Mouse (Mus musculus) hindbrain, embryonic 16.5 days (tissue): ENCODE measurements at regions not wholly inside any gene's neighbourhood (a gene's known extent, or its start where the extent isn't known, plus 50 kb on each side); places are given as distances from the start of the nearest gene placed in this dataset.

Experiments
- ATAC-seq: fragments of 200-750 bp; cut with Nextera tagmentation; 2 replicates; pipeline ENCODE4 v1.8.0; 2017; ENCODE audit warnings: moderate TSS enrichment, moderate library complexity
- H3K27ac ChIP-seq: fragments of 300-500 bp; sonication (generic); 2 replicates; pipeline ENCODE4 v1.5.1; 2014; ENCODE audit warnings: low read depth, mild to moderate bottlenecking, control low read depth, low read length, moderate library complexity
- H3K27me3 ChIP-seq: fragments of 300-500 bp; sonication (generic); replicated peaks from 2 replicates; pipeline ENCODE4 v1.6.1; 2014; ENCODE audit warnings: low read length; ENCODE audit not compliant: control insufficient read depth, insufficient read depth
- H3K36me3 ChIP-seq: fragments of 300-500 bp; sonication (generic); 2 replicates; pipeline ENCODE4 v1.6.1; 2014; ENCODE audit warnings: mild to moderate bottlenecking, low read length, moderate library complexity, mixed read lengths; ENCODE audit not compliant: control insufficient read depth, insufficient read depth
- H3K4me1 ChIP-seq: fragments of 300-500 bp; sonication (generic); 2 replicates; pipeline ENCODE4 v1.6.1; 2014; ENCODE audit warnings: low read depth, low read length; ENCODE audit not compliant: control insufficient read depth, insufficient read depth
- H3K4me2 ChIP-seq: fragments of 300-500 bp; sonication (generic); 2 replicates; pipeline ENCODE4 v1.6.1; 2014; ENCODE audit warnings: mild to moderate bottlenecking, low read length, control low read depth, moderate library complexity
- H3K4me3 ChIP-seq: fragments of 300-500 bp; sonication (generic); 2 replicates; pipeline ENCODE4 v1.5.1; 2014; ENCODE audit warnings: mild to moderate bottlenecking, low read length, control low read depth, moderate library complexity
- H3K9ac ChIP-seq: fragments of 300-500 bp; sonication (generic); 2 replicates; pipeline ENCODE4 v1.6.1; 2014; ENCODE audit warnings: low read depth, mild to moderate bottlenecking, control low read depth, low read length, moderate library complexity
- H3K9me3 ChIP-seq: fragments of 300-500 bp; sonication (generic); 2 replicates; pipeline ENCODE4 v1.6.1; 2014; ENCODE audit warnings: mild to moderate bottlenecking, low read length, moderate library complexity; ENCODE audit not compliant: control insufficient read depth
- WGBS: fragments of 180-500 bp; shearing (Covaris S2); extraction: QIAGEN DNeasy Blood & Tissue Kit; methylation state at CpG from one replicate; pipeline ENCODE4 v1.1.7; 2014; 5-methylcytosine and 5-hydroxymethylcytosine counted together

- no peaks in the 10 kb centered on the region for H3K9me3 ChIP-seq
- WGBS: 72% methylated on average over 7 of the region's 7 CpGs
- H3K4me3 ChIP-seq: no peak overlapping the region
- no peak overlapping the region for H3K27ac ChIP-seq
- no peaks in the 10 kb centered on the region for H3K27me3 ChIP-seq
- no peak for ATAC-seq
- peaks cover 12% of the 10 kb centered on the region for H3K4me1 ChIP-seq
- H3K4me2 ChIP-seq: no peak overlapping the region
- no peaks in the 10 kb centered on the region for H3K36me3 ChIP-seq
- H3K9ac ChIP-seq: no peak overlapping the region
Measured at GRCm38 (mm10) chr3:52193026-52193425, 75.1 kb upstream of the Foxo1 start.

GRCm38 (mm10) chr3:52194216-52194615 is 73.9 kb upstream of the Foxo1 start:
- 90% methylated on average over 10 of the region's 10 CpGs for WGBS
- ATAC-seq: no peak
- H3K4me3 ChIP-seq: no peak overlapping the region

GRCm38 (mm10) chr3:52195486-52195885 is 72.7 kb upstream of the Foxo1 start:
- H3K4me3 ChIP-seq: no peak overlapping the region
- H3K9me3 ChIP-seq: no peaks in the 10 kb centered on the region
- 74% methylated on average over 3 of the region's 3 CpGs for WGBS
- H3K27me3 ChIP-seq: no peaks in the 10 kb centered on the region
- no peaks in the 10 kb centered on the region for H3K36me3 ChIP-seq
- peaks cover 12% of the 10 kb centered on the region for H3K4me1 ChIP-seq
- no peak overlapping the region for H3K27ac ChIP-seq
- ATAC-seq: no peak
- peak overlapping the region; percentile 81 for H3K9ac ChIP-seq
- peak overlapping the region; percentile 92 for H3K4me2 ChIP-seq

More at GRCm38 (mm10) chr3:52194216-52194615, 73.9 kb upstream of the Foxo1 start:
- H3K9ac ChIP-seq: no peak overlapping the region
- H3K36me3 ChIP-seq: no peaks in the 10 kb centered on the region
- H3K27ac ChIP-seq: no peak overlapping the region
- no peaks in the 10 kb centered on the region for H3K27me3 ChIP-seq
- peaks cover 12% of the 10 kb centered on the region for H3K4me1 ChIP-seq
- H3K4me2 ChIP-seq: no peak overlapping the region
- no peaks in the 10 kb centered on the region for H3K9me3 ChIP-seq

- peak overlapping the region; percentile 92 for H3K4me2 ChIP-seq
- no peaks in the 10 kb centered on the region for H3K36me3 ChIP-seq
- WGBS: 2% methylated on average over 30 of the region's 39 CpGs
- no peaks in the 10 kb centered on the region for H3K27me3 ChIP-seq
- H3K9ac ChIP-seq: peak overlapping the region; percentile 81
- H3K9me3 ChIP-seq: no peaks in the 10 kb centered on the region
- H3K4me1 ChIP-seq: peaks cover 12% of the 10 kb centered on the region
- H3K27ac ChIP-seq: peak overlapping the region; percentile 84
- peak overlapping the region; percentile 48 for H3K4me3 ChIP-seq
- ATAC-seq: peak; percentile 82
Measured at GRCm38 (mm10) chr3:52196047-52196935, 71.8 kb upstream of the Foxo1 start.

- Histone ChIP-seq H3K4me2 (peak overlapping the region; percentile 92), H3K36me3 (no peaks in the 10 kb centered on the region), H3K9ac (peak overlapping the region; percentile 63), H3K27ac (peak overlapping the region; percentile 84), H3K4me1 (peaks cover 12% of the 10 kb centered on the region), H3K9me3 (no peaks in the 10 kb centered on the region), H3K4me3 (peak overlapping the region; percentile 48; the same call in 1 of the 2 replicates), H3K27me3 (no peaks in the 10 kb centered on the region)
- 51% methylated on average over 2 of the region's 2 CpGs for WGBS
- no peak for ATAC-seq
Measured at GRCm38 (mm10) chr3:52196936-52197246, 71.2 kb upstream of the Foxo1 start.

GRCm38 (mm10) chr3:52197982-52198750 is 70.0 kb upstream of the Foxo1 start:
- Histone ChIP-seq H3K36me3 (no peaks in the 10 kb centered on the region), H3K27ac (peak overlapping the region; percentile 16; the same call in 1 of the 2 replicates), H3K4me3 (no peak overlapping the region), H3K27me3 (no peaks in the 10 kb centered on the region), H3K9me3 (no peaks in the 10 kb centered on the region), H3K4me1 (peaks cover 12% of the 10 kb centered on the region), H3K4me2 (peak overlapping the region; percentile 24), H3K9ac (peak overlapping the region; percentile 9; the same call in 1 of the 2 replicates)
- 0 out of 2 replicates have a peak, but pooled peaks have one; percentile 19 for ATAC-seq
- WGBS: 71% methylated on average over 23 of the region's 23 CpGs

GRCm38 (mm10) chr3:52198751-52199738 is 69.1 kb upstream of the Foxo1 start:
- H3K9me3 ChIP-seq: no peaks in the 10 kb centered on the region
- H3K4me3 ChIP-seq: no peak overlapping the region
- ATAC-seq: no peak
- H3K27ac ChIP-seq: no peak overlapping the region
- H3K27me3 ChIP-seq: no peaks in the 10 kb centered on the region
- peaks cover 12% of the 10 kb centered on the region for H3K4me1 ChIP-seq
- no peaks in the 10 kb centered on the region for H3K36me3 ChIP-seq
- H3K4me2 ChIP-seq: no peak overlapping the region
- H3K9ac ChIP-seq: no peak overlapping the region
- WGBS: 78% methylated on average over 17 of the region's 17 CpGs

- Histone ChIP-seq H3K9me3 (0 out of 2 replicates have a peak, but pooled peaks cover 4% of the 10 kb centered on the region), H3K27me3 (no peaks in the 10 kb centered on the region), H3K27ac (no peak overlapping the region), H3K9ac (no peak overlapping the region), H3K4me3 (no peak overlapping the region), H3K4me2 (no peak overlapping the region), H3K4me1 (peaks cover 12% of the 10 kb centered on the region), H3K36me3 (no peaks in the 10 kb centered on the region)
- ATAC-seq: no peak
- WGBS: 77% methylated on average over 4 of the region's 4 CpGs
Measured at GRCm38 (mm10) chr3:52200106-52200505, 68.0 kb upstream of the Foxo1 start.
